Mouse (Mus musculus): ENCODE measurements around the gene Slc7a15.

Slc7a15 gene

DNA sequence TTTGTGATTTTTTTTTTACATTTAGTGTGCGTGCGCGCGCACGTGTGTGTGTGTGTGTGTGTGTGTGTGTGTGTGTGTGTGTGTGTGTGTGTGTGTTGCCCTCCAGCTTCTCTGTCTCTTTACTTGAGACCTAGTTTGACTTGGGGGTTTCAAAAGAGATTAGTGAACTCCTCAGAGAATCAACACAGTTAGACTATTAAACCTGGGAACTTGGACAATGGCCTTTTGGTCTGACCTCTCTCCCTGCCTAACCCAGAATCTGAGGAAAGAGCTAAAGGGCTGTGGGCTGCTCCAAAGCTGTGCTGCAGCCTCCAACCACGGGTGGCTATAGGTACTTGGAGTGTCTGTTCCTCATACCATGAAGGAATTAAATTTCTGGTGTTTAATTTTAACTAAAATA, 94.7 kb downstream of the Slc7a15 start:
- DNase-seq = no peak

DNA sequence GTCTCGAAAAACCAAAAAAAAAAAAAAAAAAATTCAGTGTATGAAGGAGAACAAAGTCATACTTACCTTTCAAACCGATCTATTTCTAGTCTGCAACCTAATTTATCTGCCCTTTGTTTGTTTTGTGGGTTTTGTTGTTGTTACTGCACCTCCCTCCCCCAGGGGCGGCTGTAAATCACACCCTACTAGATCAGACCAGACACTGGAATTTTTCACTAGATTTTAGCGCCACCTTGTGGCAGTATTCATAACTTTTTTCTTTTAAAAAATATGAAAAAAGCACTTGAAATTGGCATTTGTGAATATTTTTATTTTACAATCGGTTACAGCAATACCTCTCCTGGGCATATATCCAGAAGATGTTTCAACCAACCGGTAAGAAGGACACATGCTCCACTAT, 96.3 kb downstream of the Slc7a15 start:
- peak; percentile 86 for DNase-seq

DNA sequence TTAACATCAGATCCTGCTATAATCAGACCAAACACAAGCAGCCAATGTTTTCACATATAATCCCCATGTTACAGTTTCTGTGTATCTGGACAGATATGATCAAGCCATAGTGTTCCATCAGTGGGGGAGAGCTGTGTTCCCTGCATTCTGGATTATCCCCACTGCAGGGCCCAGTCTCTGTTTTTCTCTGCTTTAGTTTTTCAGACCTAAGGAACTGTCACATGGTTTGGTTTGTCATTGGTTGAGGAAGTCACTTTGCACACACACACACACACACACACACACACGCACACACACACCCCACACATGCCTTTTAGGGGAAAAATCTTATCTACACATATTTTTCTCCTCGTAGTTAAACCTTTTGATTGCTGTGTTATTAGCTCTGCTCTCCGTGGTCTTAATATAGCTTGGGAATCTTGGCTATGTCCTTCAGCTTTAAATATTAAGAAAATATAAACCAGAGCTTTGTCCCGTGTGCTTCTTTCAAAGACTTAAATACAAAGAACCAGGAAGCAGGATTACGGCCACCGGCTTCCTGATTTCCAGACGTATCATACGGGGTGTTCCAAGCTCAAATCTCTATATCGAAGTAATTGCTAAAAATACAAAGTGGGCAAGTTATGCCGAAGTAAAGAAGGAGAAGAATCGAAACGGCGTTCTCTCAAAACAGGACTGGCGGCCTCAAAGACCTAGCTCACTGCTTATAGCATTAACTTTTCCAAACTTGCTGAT, 97.1 kb downstream of the Slc7a15 start:
- peak; percentile 43 for DNase-seq

DNA sequence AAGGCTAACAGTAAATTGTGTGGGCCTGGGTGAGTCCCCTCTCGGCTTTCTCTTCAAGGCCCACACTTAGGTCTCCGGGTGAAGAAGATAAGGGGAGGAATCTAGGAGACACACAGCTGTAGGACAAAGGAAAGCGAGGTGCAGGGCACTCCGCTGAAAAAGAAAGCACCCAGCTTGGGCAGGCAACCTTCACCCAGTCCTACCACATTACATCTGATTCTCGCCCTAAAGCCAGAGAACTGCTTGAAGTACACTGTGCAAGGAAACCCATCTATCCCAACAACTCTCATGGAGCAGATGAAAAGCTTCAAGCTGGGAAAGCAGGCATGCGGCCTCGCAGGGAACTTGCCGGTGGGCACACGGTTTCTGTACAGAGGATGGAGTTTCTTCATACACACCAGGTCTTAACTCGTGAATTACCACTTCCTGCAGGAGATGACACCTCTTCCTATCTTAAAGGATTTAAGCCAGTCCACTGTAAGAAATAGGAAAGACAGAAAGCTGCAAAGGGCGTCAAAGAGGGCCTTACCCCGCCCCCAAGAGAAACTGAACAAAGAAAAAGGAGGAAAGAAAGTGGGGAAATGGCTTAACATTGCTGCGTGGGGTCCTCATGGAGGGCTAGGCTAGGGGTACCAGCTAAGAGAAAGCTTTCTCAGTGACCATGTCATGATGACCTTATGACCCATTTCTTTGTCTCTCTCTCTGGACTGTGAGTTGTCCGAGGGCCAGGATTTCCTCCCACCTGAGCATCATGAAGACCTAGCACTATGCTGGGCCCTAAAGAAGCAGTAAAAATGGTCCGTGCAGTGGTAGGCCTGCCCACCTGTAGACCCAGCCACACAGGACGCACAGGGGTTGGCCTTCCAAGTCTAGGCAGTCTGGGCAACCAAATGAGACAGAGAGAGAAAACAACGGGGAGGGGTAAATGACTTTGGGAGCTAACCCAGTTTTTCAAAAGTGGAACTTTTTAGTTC, 98.0 kb downstream of the Slc7a15 start:
- DNase-seq = peak; percentile 63

DNA sequence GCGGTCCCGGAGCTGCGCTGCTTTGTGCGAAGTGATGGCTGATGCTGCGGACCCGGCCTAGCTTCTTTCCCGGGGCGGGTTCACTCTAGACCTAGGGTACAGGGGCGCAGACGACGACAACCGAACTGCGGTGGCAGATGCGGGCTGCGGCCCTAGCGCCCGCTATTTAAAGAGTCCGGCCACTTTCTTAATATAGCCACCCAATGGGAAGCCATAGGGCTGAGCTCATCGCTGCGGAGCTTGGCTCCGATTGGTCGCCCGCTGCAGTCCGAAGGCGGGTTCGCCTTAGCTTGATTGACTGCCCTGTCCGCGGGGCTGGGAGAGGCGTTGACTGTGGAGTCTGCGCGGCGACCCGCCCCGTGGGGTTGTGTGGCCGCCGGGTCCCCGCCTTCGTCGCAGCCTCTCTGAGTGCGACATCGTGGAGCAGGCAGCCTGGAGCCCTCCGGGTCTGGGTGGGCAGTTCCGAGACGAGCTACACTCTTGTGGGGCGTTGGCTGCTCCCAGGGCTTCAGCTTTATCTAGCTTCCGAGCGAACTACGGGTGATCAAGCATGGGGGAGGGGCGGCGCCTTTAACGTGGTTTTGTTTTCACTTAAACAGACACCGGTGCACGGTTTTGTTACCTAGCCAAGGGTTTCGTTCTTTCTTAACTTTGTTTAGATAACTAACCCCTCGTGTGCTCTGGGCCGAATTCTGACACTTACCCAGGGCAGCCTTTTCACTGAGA, 98.8 kb downstream of the Slc7a15 start, which contains the start of gene Rhob:
Gene Rhob (minus strand): TSS at position 139 of the 726 bp plus-strand sequence.
- DNase-seq = peak; percentile 98

DNA sequence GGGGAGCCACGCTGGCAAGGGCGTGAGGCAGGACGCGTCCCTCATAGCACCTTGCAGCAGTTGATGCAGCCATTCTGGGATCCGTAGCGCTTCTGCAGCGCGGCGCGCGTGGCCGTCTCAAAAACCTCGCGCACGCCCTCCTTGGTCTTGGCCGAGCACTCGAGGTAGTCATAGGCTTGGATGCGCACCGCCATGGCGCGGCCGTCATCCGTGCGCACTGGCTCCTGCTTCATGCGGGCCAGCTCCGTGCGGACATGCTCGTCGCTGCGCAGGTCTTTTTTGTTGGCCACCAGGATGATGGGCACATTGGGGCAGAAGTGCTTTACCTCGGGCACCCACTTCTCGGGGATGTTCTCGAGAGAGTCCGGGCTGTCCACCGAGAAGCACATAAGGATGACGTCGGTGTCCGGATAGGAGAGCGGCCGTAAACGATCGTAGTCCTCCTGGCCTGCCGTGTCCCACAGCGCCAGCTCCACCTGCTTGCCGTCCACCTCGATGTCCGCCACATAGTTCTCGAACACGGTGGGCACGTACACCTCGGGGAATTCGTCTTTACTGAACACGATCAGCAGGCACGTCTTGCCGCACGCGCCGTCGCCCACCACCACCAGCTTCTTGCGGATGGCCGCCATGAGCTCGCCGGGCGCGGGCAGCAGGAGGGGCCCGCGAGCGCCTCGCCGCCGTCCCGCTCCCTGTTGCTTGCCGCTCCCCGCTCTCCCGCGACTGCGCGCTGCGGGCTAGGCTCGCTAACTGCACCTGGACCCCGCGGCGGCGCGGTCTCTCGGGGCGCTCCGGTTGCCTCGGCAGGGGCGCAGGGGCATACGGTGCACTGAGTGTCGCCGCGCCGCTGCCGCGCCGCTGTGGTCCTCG, 99.6 kb downstream of the Slc7a15 start:
- peak; percentile 80 for DNase-seq

DNA sequence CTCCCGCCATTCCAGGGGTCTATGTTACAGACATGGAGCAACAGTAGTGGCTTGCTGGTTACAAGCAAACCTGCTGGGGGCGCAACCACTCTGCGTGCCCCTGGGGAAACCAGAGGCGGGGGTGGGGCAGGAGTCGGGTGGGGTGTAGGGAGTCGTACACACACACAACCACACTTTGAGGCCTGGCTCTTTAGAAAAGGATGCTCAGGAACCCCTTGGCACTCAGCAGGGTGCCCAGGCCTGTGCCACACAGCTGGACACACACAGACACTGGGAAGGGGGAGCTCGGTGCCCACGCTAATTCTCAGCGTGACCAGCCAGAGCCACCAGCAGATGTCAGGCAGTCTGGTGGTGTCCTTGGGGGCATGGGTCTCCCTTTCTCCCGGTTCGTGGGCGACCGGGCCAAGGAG, 100.3 kb downstream of the Slc7a15 start:
- no peak for DNase-seq

DNA sequence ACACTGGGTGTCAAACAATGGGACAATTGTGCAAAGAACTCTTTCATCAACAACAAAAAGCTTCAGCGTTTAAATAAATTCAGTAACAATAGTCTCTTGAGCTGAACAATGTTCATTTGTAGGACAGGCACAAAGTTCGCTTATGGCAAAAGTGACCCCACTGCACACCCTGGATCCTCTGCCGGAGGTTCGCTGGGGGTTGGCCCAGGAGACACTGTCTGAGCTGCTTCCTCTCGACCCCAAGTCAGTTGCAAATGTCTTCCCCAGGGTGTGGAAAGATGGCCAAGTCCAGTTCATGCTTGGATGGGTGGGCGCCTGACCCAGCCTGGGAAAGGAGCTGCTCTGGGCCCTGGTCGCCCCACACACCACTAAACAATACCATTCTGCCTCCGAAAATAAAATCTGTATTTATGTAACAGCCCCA, 100.7 kb downstream of the Slc7a15 start:
- peak; percentile 61 for DNase-seq

DNA sequence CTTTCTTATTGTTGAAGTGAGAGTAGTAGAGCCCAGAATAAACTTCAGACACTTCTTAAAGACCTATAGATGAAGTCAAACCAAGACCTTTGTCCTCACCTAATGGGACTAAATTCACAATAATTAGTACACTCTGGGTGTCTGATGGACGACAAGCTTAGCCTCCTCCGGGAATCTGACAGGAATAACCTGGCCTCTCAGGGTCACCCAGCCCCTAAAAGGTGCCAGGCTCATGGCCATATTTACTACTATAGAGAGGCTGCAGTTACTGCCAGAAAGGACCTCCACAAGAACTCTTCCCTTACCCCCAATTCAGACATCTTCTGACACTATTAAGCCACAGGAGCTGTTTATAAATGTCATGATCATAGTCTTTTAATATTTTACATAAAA, 101.6 kb downstream of the Slc7a15 start:
- no peak for DNase-seq

DNA sequence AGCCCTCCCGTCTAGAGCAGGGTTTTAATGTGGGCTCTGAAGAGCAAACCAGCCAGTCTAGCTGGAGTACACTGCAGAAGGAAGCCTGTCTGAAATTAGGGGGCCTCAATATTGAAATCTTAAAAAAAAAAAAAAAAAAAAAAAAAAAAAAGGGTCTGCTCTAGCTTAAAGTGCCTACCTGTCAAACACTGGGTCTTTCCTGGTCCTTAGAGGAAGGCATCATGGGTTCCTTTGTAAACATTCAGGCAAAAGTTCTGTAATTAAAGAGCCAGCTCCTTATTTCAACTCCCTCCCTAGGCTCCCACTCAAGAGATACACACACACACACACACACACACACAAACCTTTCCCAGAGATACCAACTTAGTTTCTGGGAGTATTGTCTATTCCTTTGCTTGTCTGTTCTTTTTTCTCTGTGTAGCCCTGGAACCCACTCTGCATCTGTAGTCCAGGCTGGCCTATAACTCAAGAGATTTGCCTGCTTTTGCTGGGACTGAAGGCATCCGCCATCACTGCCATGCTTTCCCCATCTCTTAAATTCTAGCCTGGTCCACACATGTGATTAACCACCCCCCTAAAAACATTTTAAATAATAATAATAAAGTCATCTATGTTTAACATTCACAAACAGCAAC, 102.1 kb downstream of the Slc7a15 start:
- no peak for DNase-seq

DNA sequence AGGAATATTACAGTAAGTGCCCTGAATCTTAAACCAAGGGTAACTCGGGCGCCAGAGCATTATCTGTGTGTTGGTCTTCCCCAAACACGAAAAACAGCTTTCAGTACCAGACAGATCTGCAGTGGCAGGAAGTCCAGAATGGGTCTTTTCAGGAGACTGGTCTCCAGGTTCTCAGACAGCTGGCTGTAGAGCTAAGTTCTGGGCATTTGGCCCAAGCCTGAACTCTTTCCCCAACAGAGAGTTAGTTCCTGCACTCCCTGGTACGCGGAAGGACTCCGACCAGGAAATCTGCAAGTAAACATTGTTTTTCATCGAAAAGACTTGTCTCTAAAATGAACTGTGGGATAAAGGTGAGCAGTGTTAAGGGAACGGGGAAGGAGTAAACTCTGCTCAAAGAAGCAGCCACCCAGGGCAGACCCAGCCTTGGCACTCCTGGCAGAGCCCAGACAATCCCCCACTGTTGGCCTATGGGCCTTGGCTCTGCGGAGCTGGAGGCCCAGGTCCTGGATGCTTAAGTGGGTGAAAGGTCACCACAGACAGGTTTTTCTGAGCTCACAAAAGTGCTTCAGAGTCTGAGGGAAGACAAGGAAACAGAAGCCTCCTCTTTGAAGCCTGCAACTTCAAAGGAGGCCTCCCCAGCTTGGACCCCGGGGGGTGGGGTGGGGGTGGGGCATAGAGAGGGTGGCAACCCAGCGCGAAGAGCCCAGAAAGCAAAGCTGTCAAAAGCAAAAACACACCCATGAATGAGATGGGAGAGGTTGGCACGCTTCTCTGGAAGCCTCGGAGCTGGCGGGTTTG, 102.8 kb downstream of the Slc7a15 start:
- DNase-seq = peak; percentile 35

DNA sequence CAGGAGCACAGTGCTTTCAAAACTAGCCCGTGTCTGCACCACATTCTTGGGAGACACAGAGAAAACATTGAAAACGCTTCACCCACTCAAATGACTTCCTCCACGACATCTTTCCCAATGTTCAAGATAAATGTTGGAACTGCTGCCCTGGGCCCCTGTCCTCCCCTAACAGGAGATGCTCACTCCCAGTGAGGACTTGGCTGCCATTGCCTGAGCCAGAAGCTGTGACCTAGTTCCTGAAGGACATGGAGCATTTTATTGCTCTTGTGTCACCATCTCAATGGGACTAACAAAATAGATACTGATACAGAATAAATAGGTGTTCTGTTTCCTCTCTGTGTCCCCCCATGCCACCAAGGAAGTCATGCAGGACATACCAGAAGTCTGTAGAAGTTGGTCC, 104.2 kb downstream of the Slc7a15 start:
- DNase-seq = no peak

DNA sequence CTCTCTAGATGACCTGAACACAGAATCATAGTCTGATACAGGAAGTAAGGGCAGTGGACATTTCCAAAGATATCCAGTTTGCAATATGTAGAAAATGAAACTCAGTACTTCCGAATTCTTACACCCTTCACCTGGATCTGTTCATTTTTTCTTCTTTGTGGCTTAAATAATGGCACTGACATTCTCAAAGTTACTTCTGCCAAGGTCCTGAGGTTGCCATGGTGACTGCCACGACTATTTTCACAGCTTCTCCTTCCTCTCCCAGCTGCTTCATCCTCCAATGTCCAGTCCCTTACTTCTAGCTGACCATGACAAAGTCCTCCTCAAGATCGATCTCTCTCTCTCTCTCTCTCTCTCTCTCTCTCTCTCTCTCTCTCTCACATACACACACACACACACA, 105.5 kb downstream of the Slc7a15 start:
- DNase-seq = no peak

DNA sequence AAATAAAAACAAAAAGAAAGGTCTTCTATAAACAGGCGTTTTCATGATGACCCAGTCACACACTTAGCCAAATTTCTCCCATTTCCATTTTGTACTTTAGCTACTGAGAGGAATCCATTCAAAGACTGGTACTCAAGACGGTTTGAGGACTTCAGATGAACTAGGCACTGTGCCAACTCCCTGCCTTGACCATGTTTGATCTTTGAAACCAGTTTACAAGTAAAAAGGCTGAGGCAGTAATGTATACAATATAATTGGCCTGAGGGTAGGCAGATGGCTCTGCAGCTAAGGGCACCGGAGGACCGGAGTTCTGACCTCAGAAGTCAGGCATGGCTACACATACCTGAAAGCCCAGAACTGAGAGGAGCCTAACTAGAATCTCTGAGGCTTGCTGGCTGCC, 109.8 kb downstream of the Slc7a15 start:
- no peak for DNase-seq

DNA sequence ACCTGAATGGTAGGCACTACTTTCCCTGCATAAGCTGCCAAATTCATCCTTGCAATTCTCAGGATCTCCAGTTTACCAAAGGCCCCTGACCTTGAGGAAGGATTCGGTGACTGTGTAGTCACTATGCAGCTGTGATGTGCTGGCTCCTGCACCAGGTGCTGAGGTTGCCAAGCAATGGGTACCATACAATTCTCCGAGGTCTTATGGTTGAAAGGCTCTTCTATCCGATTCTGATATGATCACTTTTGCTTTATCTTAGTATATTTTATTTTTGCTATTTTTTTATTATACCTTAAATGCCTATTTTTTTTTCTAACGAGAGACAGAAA, 110.2 kb downstream of the Slc7a15 start:
- DNase-seq = no peak

DNA sequence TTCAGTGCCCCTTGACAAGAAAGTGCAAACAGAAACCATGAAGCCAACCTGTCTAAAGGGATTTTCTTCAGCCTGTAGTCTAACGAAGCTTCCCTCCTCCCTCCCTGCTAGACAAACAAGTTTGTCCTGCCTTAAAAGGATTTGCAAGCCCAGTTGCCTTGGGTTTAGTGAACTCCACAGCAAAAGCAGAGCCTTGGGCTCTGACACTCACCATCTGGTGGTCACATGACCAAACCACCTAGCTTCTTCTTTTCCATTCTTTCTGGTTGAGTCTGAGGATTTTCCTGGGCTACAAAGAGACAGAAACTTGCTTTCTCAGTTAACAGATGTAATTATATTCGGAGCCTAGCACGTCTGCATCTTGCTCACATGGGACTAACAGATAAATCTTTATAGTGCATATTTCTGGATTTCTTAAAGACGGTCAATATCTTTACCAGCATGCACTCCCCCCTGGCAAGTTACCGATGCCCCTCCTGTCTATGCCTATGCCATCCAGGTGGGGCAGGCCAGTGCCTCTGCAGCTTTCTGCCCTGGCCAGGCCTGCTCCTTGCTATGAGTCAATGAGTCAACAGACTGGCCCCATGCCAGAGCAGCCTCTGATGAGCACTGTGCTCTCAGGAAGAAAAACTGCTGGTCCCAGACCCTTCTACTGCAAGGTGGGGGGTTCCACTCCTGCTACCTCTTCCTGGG, 110.8 kb downstream of the Slc7a15 start:
- DNase-seq = no peak

DNA sequence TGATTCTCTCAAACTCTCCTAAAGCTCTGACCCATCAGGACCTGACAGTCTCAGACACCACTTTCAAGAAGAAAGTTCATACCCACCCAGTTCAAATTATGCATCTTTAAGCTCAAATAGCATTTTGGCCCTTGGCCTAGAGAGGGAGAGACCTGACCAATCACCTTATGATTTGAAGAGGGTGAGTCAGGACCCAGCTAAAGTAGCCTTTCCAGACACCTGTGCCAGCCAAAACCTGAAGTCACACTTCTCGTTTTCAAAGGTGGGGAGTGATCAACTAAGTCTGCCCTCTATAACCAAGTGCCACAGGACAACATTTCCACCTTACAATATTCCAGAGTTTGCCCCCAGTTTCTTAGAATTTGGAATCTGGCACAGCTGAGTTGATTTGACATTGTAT, 111.6 kb downstream of the Slc7a15 start:
- no peak for DNase-seq

DNA sequence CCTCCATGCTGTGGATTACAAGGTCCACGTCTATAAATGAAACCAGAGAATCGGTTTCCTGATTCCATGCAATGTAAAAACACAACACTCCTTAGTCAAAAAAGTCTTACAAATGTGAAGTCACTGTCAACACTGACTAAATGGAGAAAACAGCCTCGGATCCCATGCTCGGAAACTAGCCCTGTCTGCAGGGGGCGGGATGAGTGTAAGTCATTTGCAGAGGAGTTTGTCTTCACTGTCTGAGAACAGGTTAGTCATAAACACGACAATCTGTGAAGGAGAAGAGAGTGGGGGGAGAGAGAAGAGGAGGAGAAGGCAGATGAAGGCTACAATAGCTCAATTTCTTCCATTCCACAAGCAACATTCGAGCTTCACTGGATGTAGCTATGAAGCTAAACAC, 113.6 kb downstream of the Slc7a15 start:
- no peak for DNase-seq

DNA sequence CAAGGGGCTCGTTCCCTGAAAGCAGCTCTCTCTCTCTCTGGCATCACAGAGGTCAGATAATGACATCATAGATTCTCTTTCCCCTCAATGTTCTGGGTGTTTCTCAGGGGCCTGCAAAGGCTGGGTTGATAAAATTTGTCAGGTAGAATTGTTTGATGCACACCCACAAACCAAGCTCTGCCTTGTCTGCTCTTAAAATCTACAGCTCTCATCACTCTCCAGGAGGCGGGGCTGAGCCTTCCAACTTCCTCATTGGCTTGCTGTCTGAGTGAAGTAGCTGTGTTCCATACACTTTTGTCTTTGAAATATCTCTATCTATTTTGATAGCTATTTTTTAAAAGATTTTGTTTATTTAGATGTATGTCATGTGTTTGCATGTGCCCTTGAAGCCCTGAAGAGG, 116.7 kb downstream of the Slc7a15 start:
- no peak for DNase-seq
